Mouse (Mus musculus) telencephalon, adult 2 months (tissue): ENCODE results near the gene Tas1r3.

ENCODE experiments used
- DNase-seq: peaks from one replicate; pipeline ENCODE4 v3.0.0-alpha.2; 2011; ENCODE audit warnings: low read depth, low spot score

The Tas1r3 gene

GRCm38 (mm10) chr4:155863001-155863400 lies at the start of gene Tas1r3:
Gene Tas1r3, minus strand, starts transcription at chr4:155863362.
- DNase-seq, result no peak

GRCm38 (mm10) chr4:155908751-155909150 lies 45.6 kb upstream of the Tas1r3 start:
- no peak for DNase-seq

GRCm38 (mm10) chr4:155908281-155908680 lies 45.1 kb upstream of the Tas1r3 start:
- no peak for DNase-seq

- DNase-seq, result no peak
These were observed 43.8 kb upstream of the Tas1r3 start for GRCm38 (mm10) chr4:155907003-155907402.

GRCm38 (mm10) chr4:155906125-155906524 lies 43.0 kb upstream of the Tas1r3 start:
- no peak for DNase-seq

GRCm38 (mm10) chr4:155905634-155906033 lies 42.5 kb upstream of the Tas1r3 start:
- DNase-seq, result no peak

GRCm38 (mm10) chr4:155904318-155905102 lies 41.3 kb upstream of the Tas1r3 start:
- no peak for DNase-seq

- DNase-seq, result no peak
These were observed 40.1 kb upstream of the Tas1r3 start for GRCm38 (mm10) chr4:155903246-155903645.

- peak; percentile 58 for DNase-seq
These were observed 38.0 kb upstream of the Tas1r3 start for GRCm38 (mm10) chr4:155901205-155901604.

GRCm38 (mm10) chr4:155899355-155899754 lies 36.2 kb upstream of the Tas1r3 start:
- no peak for DNase-seq

GRCm38 (mm10) chr4:155898318-155898717 lies 35.2 kb upstream of the Tas1r3 start:
- DNase-seq, result no peak

- DNase-seq, result no peak
These were observed 33.3 kb upstream of the Tas1r3 start for GRCm38 (mm10) chr4:155896461-155896860.

- no peak for DNase-seq
These were observed 32.7 kb upstream of the Tas1r3 start for GRCm38 (mm10) chr4:155895826-155896225.

GRCm38 (mm10) chr4:155895216-155895615 lies 32.1 kb upstream of the Tas1r3 start:
- DNase-seq, result peak; percentile 67

GRCm38 (mm10) chr4:155894311-155894881 lies 31.2 kb upstream of the Tas1r3 start:
- peak; percentile 62 for DNase-seq

GRCm38 (mm10) chr4:155893212-155893690 lies 30.1 kb upstream of the Tas1r3 start:
- DNase-seq, result no peak

- DNase-seq, result no peak
These were observed 29.5 kb upstream of the Tas1r3 start for GRCm38 (mm10) chr4:155892438-155893211.

- peak; percentile 72 for DNase-seq
These were observed 28.9 kb upstream of the Tas1r3 start for GRCm38 (mm10) chr4:155892017-155892416.

GRCm38 (mm10) chr4:155891551-155892001 lies 28.4 kb upstream of the Tas1r3 start, which contains the start of the genes Pusl1 and Acap3:
Gene Pusl1, minus strand, starts transcription at chr4:155891781.
Gene Acap3, plus strand, starts transcription at chr4:155891822.
- DNase-seq, result peak; percentile 91

GRCm38 (mm10) chr4:155891011-155891471 lies 27.9 kb upstream of the Tas1r3 start:
- no peak for DNase-seq

- DNase-seq, result no peak
These were observed 26.2 kb upstream of the Tas1r3 start for GRCm38 (mm10) chr4:155889316-155889715.

- no peak for DNase-seq
These were observed 25.0 kb upstream of the Tas1r3 start for GRCm38 (mm10) chr4:155888181-155888580.
